Mouse (Mus musculus): ENCODE measurements at regions not wholly inside any gene's neighbourhood (a gene's known extent, or its start where the extent isn't known, plus 50 kb on each side); places are given as distances from the start of the nearest gene placed in this dataset.
A peak's percentile ranks its signal among the peaks of the same experiment; 100 is the strongest.

- H3K9me3 ChIP-seq (ENCODE audit: control insufficient read depth, low read length): no peaks in the 10 kb centered on the region
- H3K9ac ChIP-seq (ENCODE audit: low read depth, low read length, severe bottlenecking): no peak overlapping the region
- H3K36me3 ChIP-seq (ENCODE audit: control insufficient read depth, insufficient read depth, low read length): no peaks in the 10 kb centered on the region
- no peaks in the 10 kb centered on the region for H3K27me3 ChIP-seq (ENCODE audit: control insufficient read depth, insufficient read depth, low read length)
- ATAC-seq (ENCODE audit: low FRiP score, low read depth) (no peak), DNase-seq (ENCODE audit: low spot score) (no peak)
- no peak overlapping the region for H3K4me3 ChIP-seq (replicated peaks; ENCODE audit: low read length)
- TF ChIP-seq POLR2A (IDR thresholded peaks at IDR 0.05; ENCODE audit: borderline replicate concordance, extremely low read depth, insufficient read depth, insufficient read length): no peak
- no peak overlapping the region for H3K27ac ChIP-seq (replicated peaks; ENCODE audit: low read depth, low read length)
- H3K4me2 ChIP-seq (replicated peaks; ENCODE audit: low read depth, low read length, severe bottlenecking): no peak overlapping the region
- WGBS: 79% methylated on average over 7 of the region's 7 CpGs
- H3K4me1 ChIP-seq (ENCODE audit: control insufficient read depth, insufficient read depth, low read length): peaks cover 31% of the 10 kb centered on the region
Observed at GRCm38 (mm10) chr13:60420386-60420785, 181.4 kb upstream of the Dapk1 start.

GRCm38 (mm10) chr13:60420842-60421696 is 180.7 kb upstream of the Dapk1 start:
- no peak overlapping the region for H3K9ac ChIP-seq (ENCODE audit: low read depth, low read length, severe bottlenecking)
- 48% methylated on average over 3 of the region's 3 CpGs for WGBS
- peaks cover 28% of the 10 kb centered on the region for H3K4me1 ChIP-seq (ENCODE audit: control insufficient read depth, insufficient read depth, low read length)
- H3K27ac ChIP-seq (replicated peaks; ENCODE audit: low read depth, low read length): peak overlapping the region; percentile 29
- H3K4me2 ChIP-seq (replicated peaks; ENCODE audit: low read depth, low read length, severe bottlenecking): no peak overlapping the region
- no peaks in the 10 kb centered on the region for H3K27me3 ChIP-seq (ENCODE audit: control insufficient read depth, insufficient read depth, low read length)
- no peaks in the 10 kb centered on the region for H3K9me3 ChIP-seq (ENCODE audit: control insufficient read depth, low read length)
- ATAC-seq (ENCODE audit: low FRiP score, low read depth): no peak
- H3K36me3 ChIP-seq (ENCODE audit: control insufficient read depth, insufficient read depth, low read length): no peaks in the 10 kb centered on the region
- DNase-seq (ENCODE audit: low spot score): peak; percentile 86
- no peak for TF ChIP-seq POLR2A (IDR thresholded peaks at IDR 0.05; ENCODE audit: borderline replicate concordance, extremely low read depth, insufficient read depth, insufficient read length)
- H3K4me3 ChIP-seq (replicated peaks; ENCODE audit: low read length): no peak overlapping the region

- ATAC-seq (ENCODE audit: low FRiP score, low read depth): no peak
- no peaks in the 10 kb centered on the region for H3K27me3 ChIP-seq (ENCODE audit: control insufficient read depth, insufficient read depth, low read length)
- TF ChIP-seq POLR2A (IDR thresholded peaks at IDR 0.05; ENCODE audit: borderline replicate concordance, extremely low read depth, insufficient read depth, insufficient read length): no peak
- H3K4me2 ChIP-seq (replicated peaks; ENCODE audit: low read depth, low read length, severe bottlenecking): no peak overlapping the region
- H3K4me3 ChIP-seq (replicated peaks; ENCODE audit: low read length): no peak overlapping the region
- H3K9me3 ChIP-seq (ENCODE audit: control insufficient read depth, low read length): no peaks in the 10 kb centered on the region
- 56% methylated on average over 6 of the region's 6 CpGs for WGBS
- H3K4me1 ChIP-seq (ENCODE audit: control insufficient read depth, insufficient read depth, low read length): peaks cover 30% of the 10 kb centered on the region
- no peak for DNase-seq (ENCODE audit: low spot score)
- H3K9ac ChIP-seq (ENCODE audit: low read depth, low read length, severe bottlenecking): no peak overlapping the region
- H3K36me3 ChIP-seq (ENCODE audit: control insufficient read depth, insufficient read depth, low read length): no peaks in the 10 kb centered on the region
- H3K27ac ChIP-seq (replicated peaks; ENCODE audit: low read depth, low read length): no peak overlapping the region
Observed at GRCm38 (mm10) chr13:60424267-60424666, 177.5 kb upstream of the Dapk1 start.

GRCm38 (mm10) chr13:60425140-60425539 is 176.6 kb upstream of the Dapk1 start:
- no peak for TF ChIP-seq POLR2A (IDR thresholded peaks at IDR 0.05; ENCODE audit: borderline replicate concordance, extremely low read depth, insufficient read depth, insufficient read length)
- no peak overlapping the region for H3K27ac ChIP-seq (replicated peaks; ENCODE audit: low read depth, low read length)
- H3K9me3 ChIP-seq (ENCODE audit: control insufficient read depth, low read length): no peaks in the 10 kb centered on the region
- H3K4me2 ChIP-seq (replicated peaks; ENCODE audit: low read depth, low read length, severe bottlenecking): no peak overlapping the region
- H3K36me3 ChIP-seq (ENCODE audit: control insufficient read depth, insufficient read depth, low read length): no peaks in the 10 kb centered on the region
- WGBS: 52% methylated on average over 11 of the region's 11 CpGs
- ATAC-seq (ENCODE audit: low FRiP score, low read depth) (no peak), DNase-seq (ENCODE audit: low spot score) (no peak)
- H3K4me1 ChIP-seq (ENCODE audit: control insufficient read depth, insufficient read depth, low read length): peaks cover 29% of the 10 kb centered on the region
- no peak overlapping the region for H3K4me3 ChIP-seq (replicated peaks; ENCODE audit: low read length)
- H3K27me3 ChIP-seq (ENCODE audit: control insufficient read depth, insufficient read depth, low read length): no peaks in the 10 kb centered on the region
- H3K9ac ChIP-seq (ENCODE audit: low read depth, low read length, severe bottlenecking): no peak overlapping the region

- no peak for ATAC-seq (ENCODE audit: low FRiP score, low read depth)
- no peak for TF ChIP-seq POLR2A (IDR thresholded peaks at IDR 0.05; ENCODE audit: borderline replicate concordance, extremely low read depth, insufficient read depth, insufficient read length)
- no peak overlapping the region for H3K27ac ChIP-seq (replicated peaks; ENCODE audit: low read depth, low read length)
Observed at GRCm38 (mm10) chr13:60425556-60425955, 176.2 kb upstream of the Dapk1 start.

More at GRCm38 (mm10) chr13:60425556-60425955, 176.2 kb upstream of the Dapk1 start:
- WGBS: 75% methylated on average over 6 of the region's 6 CpGs
- Histone ChIP-seq H3K4me1 (ENCODE audit: control insufficient read depth, insufficient read depth, low read length) (peaks cover 29% of the 10 kb centered on the region), H3K27me3 (ENCODE audit: control insufficient read depth, insufficient read depth, low read length) (no peaks in the 10 kb centered on the region), H3K36me3 (ENCODE audit: control insufficient read depth, insufficient read depth, low read length) (no peaks in the 10 kb centered on the region), H3K4me2 (replicated peaks; ENCODE audit: low read depth, low read length, severe bottlenecking) (no peak overlapping the region), H3K9ac (ENCODE audit: low read depth, low read length, severe bottlenecking) (no peak overlapping the region), H3K4me3 (replicated peaks; ENCODE audit: low read length) (no peak overlapping the region), H3K9me3 (ENCODE audit: control insufficient read depth, low read length) (no peaks in the 10 kb centered on the region)
- no peak for DNase-seq (ENCODE audit: low spot score)

Measured in limb, embryonic 14.5 days (tissue).